ENCODE assay signal across 23 mouse cellular contexts in the genomic region with DNA sequence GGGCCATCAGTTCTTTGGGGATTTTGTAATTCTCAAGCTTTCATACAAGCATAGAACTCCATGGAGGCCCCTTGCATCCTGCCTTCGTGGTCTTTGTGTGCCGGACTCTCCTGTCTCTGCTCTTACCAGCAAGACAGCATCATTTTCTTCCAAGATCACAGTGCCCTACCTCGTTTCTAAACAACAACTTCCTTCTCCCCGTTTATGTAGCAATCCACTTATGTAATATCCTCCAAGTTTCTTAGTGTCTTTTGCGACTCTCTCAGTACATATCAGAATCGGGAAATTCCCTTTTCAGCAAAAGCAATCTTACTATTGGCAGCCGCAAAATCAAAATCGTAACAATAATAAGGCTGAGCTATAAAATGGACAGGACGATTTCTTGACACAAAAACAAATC.
"Had no signal": no experiment of that assay in that cellular context is flagged by ENCODE, and none has a peak within 500 bp of the region (broad histone marks: within the 10 kb centered on the region; RNA-seq: fewer than 3 reads in every experiment).

No protein-coding gene starts in this region.

- H3K4me2 ChIP-seq: heart, embryonic 12.5 days; hindbrain, embryonic 12.5 days; hindbrain, embryonic 14.5 days; intestine, embryonic 15.5 days; limb, embryonic 12.5 days; liver, embryonic 12.5 days had no signal

- H3K4me3 ChIP-seq: heart, adult 2 months; heart, embryonic 12.5 days; hindbrain, embryonic 10.5 days; hindbrain, embryonic 12.5 days; intestine, embryonic 15.5 days; layer of hippocampus, adult 2 months; left cerebral cortex, adult 2 months; limb, embryonic 10.5 days; limb, embryonic 12.5 days; liver, embryonic 12.5 days had no signal

- H3K27ac ChIP-seq: heart, adult 2 months; hindbrain, embryonic 10.5 days; hindbrain, embryonic 12.5 days; hindbrain, embryonic 14.5 days; intestine, embryonic 15.5 days; layer of hippocampus, adult 2 months; left cerebral cortex, adult 2 months; limb, embryonic 10.5 days; limb, embryonic 12.5 days; liver, embryonic 12.5 days had no signal

- H3K27me3 ChIP-seq: intestine, embryonic 15.5 days; liver, embryonic 12.5 days had no signal

- ATAC-seq: hindbrain, embryonic 16.5 days; inflammation-experienced regulatory T-cells, adult 6 months; intestine, embryonic 15.5 days; intestine, postnatal 0 days; liver, embryonic 12.5 days had no signal

- H3K4me1 ChIP-seq: intestine, embryonic 15.5 days; liver, embryonic 12.5 days had no signal

- H3K9ac ChIP-seq: heart, embryonic 12.5 days; hindbrain, embryonic 12.5 days; hindbrain, embryonic 14.5 days; intestine, embryonic 15.5 days; limb, embryonic 12.5 days; liver, embryonic 12.5 days had no signal

- DNase-seq: gastrocnemius, postnatal 14 days; gastrocnemius, postnatal 36 days; heart, adult 2 months; heart, postnatal 10 days; heart, postnatal 4 days; kidney, adult 18-20 months; kidney, adult 8-10 months; kidney, postnatal 10 days; kidney, postnatal 25 days; kidney, postnatal 4 days had no signal

- H3K36me3 ChIP-seq: heart, embryonic 12.5 days; hindbrain, embryonic 10.5 days; hindbrain, embryonic 12.5 days; intestine, embryonic 15.5 days; limb, embryonic 10.5 days; limb, embryonic 12.5 days; liver, embryonic 12.5 days had no signal

- H3K9me3 ChIP-seq: heart, embryonic 12.5 days; hindbrain, embryonic 10.5 days; hindbrain, embryonic 12.5 days; intestine, embryonic 15.5 days; limb, embryonic 10.5 days; limb, embryonic 12.5 days; liver, embryonic 12.5 days had no signal
